Mouse (Mus musculus) gastrocnemius, postnatal 14 days (tissue): ENCODE measurements at regions not wholly inside any gene's neighbourhood (a gene's known extent, or its start where the extent isn't known, plus 50 kb on each side); places are given as distances from the start of the nearest gene placed in this dataset.

Source experiments
- DNase-seq: peaks from one replicate; pipeline ENCODE4 v3.0.0; 2021; ENCODE audit warnings: mixed read lengths
- intact Hi-C: fragments of 180-260 bp; cut with DNase I; formaldehyde crosslinking; loops from one replicate; pipeline ENCODE4 v1.15.1; 2025; ENCODE audit warnings: low total_unique reads

- DNase-seq, result no peak
Observed at GRCm38 (mm10) chr11:18272392-18272791, 318.7 kb upstream of the Etaa1 start.

GRCm38 (mm10) chr11:18266161-18266560 is 312.5 kb upstream of the Etaa1 start:
- intact Hi-C loops, result no loop called here
- DNase-seq, result no peak

More at GRCm38 (mm10) chr11:18272392-18272791, 318.7 kb upstream of the Etaa1 start:
- intact Hi-C loops, result no loop called here

GRCm38 (mm10) chr11:18262901-18263300 is 309.2 kb upstream of the Etaa1 start:
- DNase-seq, result no peak
- intact Hi-C loops, result no loop called here

GRCm38 (mm10) chr11:18249236-18249635 is 295.6 kb upstream of the Etaa1 start:
- intact Hi-C loops, result no loop called here
- no peak for DNase-seq

- intact Hi-C loops, result no loop called here
- no peak for DNase-seq
Observed at GRCm38 (mm10) chr11:18216762-18217161, 263.1 kb upstream of the Etaa1 start.

- no peak for DNase-seq
- intact Hi-C loops, result no loop called here
Observed at GRCm38 (mm10) chr11:18173028-18173427, 219.4 kb upstream of the Etaa1 start.

GRCm38 (mm10) chr11:18171207-18171776 is 217.6 kb upstream of the Etaa1 start:
- DNase-seq, result no peak
- intact Hi-C loops, result no loop called here

GRCm38 (mm10) chr11:18165609-18166347 is 212.1 kb upstream of the Etaa1 start:
- DNase-seq, result no peak
- intact Hi-C loops, result no loop called here

- intact Hi-C loops, result no loop called here
- no peak for DNase-seq
Observed at GRCm38 (mm10) chr11:18164025-18164423, 210.3 kb upstream of the Etaa1 start.

GRCm38 (mm10) chr11:18163156-18164024 is 209.7 kb upstream of the Etaa1 start:
- no peak for DNase-seq
- intact Hi-C loops, result no loop called here

GRCm38 (mm10) chr11:18156506-18156905 is 202.8 kb upstream of the Etaa1 start:
- intact Hi-C loops, result no loop called here
- no peak for DNase-seq

GRCm38 (mm10) chr11:18151788-18152563 is 198.3 kb upstream of the Etaa1 start:
- DNase-seq, result peak; percentile 65
- intact Hi-C loops, result no loop called here

- intact Hi-C loops, result no loop called here
- no peak for DNase-seq
Observed at GRCm38 (mm10) chr11:18151369-18151768, 197.7 kb upstream of the Etaa1 start.

GRCm38 (mm10) chr11:18127488-18127887 is 173.8 kb upstream of the Etaa1 start:
- no peak for DNase-seq
- intact Hi-C loops, result no loop called here

- no peak for DNase-seq
Observed at GRCm38 (mm10) chr11:18123031-18123430, 169.4 kb upstream of the Etaa1 start.

GRCm38 (mm10) chr11:18122616-18123015 is 168.9 kb upstream of the Etaa1 start:
- intact Hi-C loops, result no loop called here
- no peak for DNase-seq

More at GRCm38 (mm10) chr11:18123031-18123430, 169.4 kb upstream of the Etaa1 start:
- intact Hi-C loops, result no loop called here

- DNase-seq, result peak; percentile 47
- intact Hi-C loops, result no loop called here
Observed at GRCm38 (mm10) chr11:18115693-18116450, 162.2 kb upstream of the Etaa1 start.

- intact Hi-C loops, result no loop called here
Observed at GRCm38 (mm10) chr11:18102841-18103240, 149.2 kb upstream of the Etaa1 start.

GRCm38 (mm10) chr11:18075840-18076435 is 122.3 kb upstream of the Etaa1 start:
- intact Hi-C loops, result no loop called here
- no peak for DNase-seq

More at GRCm38 (mm10) chr11:18102841-18103240, 149.2 kb upstream of the Etaa1 start:
- no peak for DNase-seq
